Mouse (Mus musculus) left cerebral cortex, adult 2 months (tissue): Measurements from ENCODE around the gene Rtkn. TPM values are rescaled to one million over a fixed set of nuclear protein-coding genes. Genes with fewer than 3 reads are reported as not detected.

ENCODE experiments used
- DNase-seq, 2 experiments: peaks; one replicate each; pipeline ENCODE4 v3.0.0; 2021 to 2022; ENCODE audit warnings: low spot score in 2 of 2, mixed read lengths in 1 of 2; ENCODE audit errors: extremely low spot score in 1 of 2
- H3K27ac ChIP-seq: fragments of 200-600 bp; 2 replicates; pipeline ENCODE4 v1.8.1; 2022
- H3K4me3 ChIP-seq: fragments of 200-600 bp; 2 replicates; pipeline ENCODE4 v1.8.1; 2022
- CTCF ChIP-seq: fragments of 200-600 bp; IDR thresholded peaks from 2 replicates; pipeline ENCODE4 v1.8.1; 2022; ENCODE audit warnings: antibody characterized with exemption, mild to moderate bottlenecking, moderate library complexity
- intact Hi-C: fragments of 180-260 bp; cut with DNase I; formaldehyde crosslinking; loops from one replicate; pipeline ENCODE4 v1.15.1; 2025
- long read RNA-seq, 2 experiments: library from polyadenylated mRNA; stranded (forward); transcript quantifications; one replicate each; pipeline ENCODE4 v2.0.0; 2021; ENCODE audit warnings: borderline mapping rate in 2 of 2
- total RNA-seq, 2 experiments: library from RNA; stranded (reverse); gene quantifications; 2 replicates each; pipeline ENCODE4 v1.2.3; 2021

The Rtkn gene
- total RNA-seq, result 10 to 100 TPM; 87.0 to 97.5 TPM
- long read RNA-seq, experiment 1, transcript Rtkn-202 (12 exons, 3,080 nt), result major isoform, 8 of 91 reads
- long read RNA-seq, experiment 1, partial matches to known transcripts, result 9 of 91 reads
- long read RNA-seq, experiment 1, other reads (novel, unspliced or antisense), result 69 of 91 reads
- long read RNA-seq, experiment 2, partial matches to known transcripts, result 7 of 67 reads
- long read RNA-seq, experiment 2, other reads (novel, unspliced or antisense), result 51 of 67 reads

DNA sequence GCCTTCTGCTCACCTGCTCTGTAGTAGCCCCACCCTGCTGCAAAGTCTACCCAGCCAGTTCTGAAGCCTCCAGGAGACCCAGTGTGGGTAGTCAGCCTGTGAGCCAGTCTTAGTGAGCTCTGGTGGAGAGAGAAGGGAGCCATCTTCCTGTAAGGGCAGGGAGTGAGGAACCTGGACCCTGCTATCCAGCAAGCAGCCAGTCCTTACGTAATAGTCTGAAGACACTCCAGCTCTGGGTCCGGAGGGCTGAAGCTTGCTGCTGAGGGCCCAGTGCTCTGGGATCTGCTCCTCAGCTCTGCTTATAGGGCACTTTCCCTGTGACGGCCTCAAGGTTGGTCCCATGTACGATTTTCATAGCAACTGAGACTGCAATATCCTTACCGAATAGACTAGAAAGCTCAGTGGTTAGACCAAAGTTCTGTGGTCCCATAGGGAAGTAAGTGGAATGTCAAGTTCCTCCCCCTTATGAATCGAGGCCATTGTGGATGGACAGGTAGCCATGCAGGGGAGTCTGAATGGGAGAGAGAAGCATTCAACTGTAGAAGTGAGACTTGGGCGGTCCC lies at the start of gene Rtkn:
Rtkn (plus strand) TSS at position 513 of the 563 bp plus-strand sequence.
- H3K27ac ChIP-seq, result peak within 1 kb of the TSS; percentile 12; the same call in 1 of the 2 replicates
- no peak for DNase-seq
- intact Hi-C loops, result no loop called here

DNA sequence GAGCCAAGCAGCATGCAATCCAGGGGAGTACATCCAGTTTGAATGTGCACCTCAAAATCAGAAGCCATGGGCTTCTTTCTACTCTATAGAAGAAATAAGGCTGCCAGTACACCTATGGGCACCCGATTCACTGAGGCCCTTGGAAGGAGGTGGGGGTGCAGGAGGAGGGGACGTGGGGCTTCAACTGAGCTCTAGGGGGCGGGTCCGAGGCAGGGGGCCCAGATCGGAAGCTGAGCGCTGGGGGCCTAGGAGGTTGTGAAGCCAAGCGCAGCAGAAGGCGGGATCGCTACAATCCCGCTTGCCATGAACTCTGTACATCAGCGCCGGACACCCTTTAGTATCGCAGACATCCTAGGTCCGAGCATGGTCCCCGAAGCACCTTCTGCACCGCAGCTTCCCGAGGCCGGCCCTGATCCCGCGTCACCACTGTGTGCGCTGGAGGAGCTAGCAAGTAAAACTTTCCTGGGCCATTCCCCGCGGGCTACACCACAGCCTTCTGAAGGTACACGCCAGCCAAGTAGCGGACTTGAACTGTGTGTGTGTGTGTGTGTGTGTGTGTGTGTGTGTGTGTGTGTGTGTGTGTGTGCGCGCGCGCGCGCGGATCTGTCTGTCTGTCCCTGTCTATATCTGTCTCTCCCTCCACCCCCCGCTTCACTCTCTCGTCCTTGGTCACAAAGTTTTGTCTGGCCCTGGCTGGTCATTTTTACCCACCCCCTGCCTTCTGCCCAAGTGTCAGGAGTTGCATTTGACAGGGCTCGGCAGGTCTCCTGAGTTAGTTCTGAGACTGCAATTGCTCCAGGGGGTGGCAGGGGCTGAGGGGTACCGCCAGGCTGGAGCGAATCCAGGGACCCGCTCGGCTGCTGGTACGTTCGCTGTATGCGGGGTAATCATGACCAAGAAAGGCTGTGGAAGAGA lies 48.9 kb upstream of the Rtkn start, which contains the start of gene Lbx2:
Lbx2 (plus strand) TSS at position 247 of the 915 bp plus-strand sequence.
- no peak for TF ChIP-seq CTCF

More for the DNA sequence above, at the start of gene Rtkn:
- no peak for TF ChIP-seq CTCF
- peak within 1 kb of the TSS; percentile 24 for H3K4me3 ChIP-seq

DNA sequence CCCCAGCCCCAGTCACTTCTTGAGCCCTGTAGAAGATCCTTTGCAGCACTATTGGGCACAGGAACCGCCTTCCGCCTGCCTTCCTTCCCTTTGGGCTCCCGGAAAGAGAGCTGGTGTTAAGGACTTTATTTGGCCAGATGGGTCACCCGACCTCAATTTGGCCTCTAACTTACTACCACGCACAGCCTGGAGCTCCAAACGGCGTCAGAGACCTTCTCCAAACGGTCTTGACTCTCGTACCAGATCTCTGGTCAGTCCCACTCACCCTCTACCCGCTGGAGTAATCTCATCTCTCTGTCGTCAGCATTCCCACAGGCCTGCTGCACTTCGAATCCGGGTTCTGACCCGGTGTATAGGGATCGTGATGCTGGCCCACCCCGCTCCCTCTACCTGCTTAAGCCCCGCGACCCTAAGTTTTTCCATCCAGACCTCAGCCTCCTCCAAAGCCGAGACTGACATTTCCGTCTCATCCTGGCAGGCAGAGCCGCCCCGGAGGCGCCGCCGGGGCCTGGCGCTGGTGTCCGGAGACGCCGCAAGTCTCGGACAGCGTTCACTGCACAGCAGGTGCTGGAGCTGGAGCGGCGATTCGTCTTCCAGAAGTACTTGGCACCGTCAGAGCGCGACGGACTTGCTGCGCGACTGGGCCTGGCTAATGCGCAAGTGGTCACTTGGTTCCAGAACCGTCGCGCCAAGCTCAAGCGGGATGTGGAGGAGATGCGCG lies 47.9 kb upstream of the Rtkn start:
- DNase-seq, result no peak
- no peak overlapping the region for H3K27ac ChIP-seq
- no peak for TF ChIP-seq CTCF
- H3K4me3 ChIP-seq, result peak overlapping the region; percentile 23; the same call in 1 of the 2 replicates
- intact Hi-C loops, result no loop called here

More for the DNA sequence above, 48.9 kb upstream of the Rtkn start, which contains the start of gene Lbx2:
- no peak within 1 kb of the TSS for H3K27ac ChIP-seq
- no peak for DNase-seq
- intact Hi-C loops, result no loop called here
- H3K4me3 ChIP-seq, result no peak within 1 kb of the TSS

GRCm38 (mm10) chr6:83087926-83088260 lies 47.4 kb upstream of the Rtkn start:
- TF ChIP-seq CTCF, result no peak
- Histone ChIP-seq H3K4me3 (peak overlapping the region; percentile 23; the same call in 1 of the 2 replicates), H3K27ac (no peak overlapping the region)
- DNase-seq, result no peak
- intact Hi-C loops, result no loop called here

DNA sequence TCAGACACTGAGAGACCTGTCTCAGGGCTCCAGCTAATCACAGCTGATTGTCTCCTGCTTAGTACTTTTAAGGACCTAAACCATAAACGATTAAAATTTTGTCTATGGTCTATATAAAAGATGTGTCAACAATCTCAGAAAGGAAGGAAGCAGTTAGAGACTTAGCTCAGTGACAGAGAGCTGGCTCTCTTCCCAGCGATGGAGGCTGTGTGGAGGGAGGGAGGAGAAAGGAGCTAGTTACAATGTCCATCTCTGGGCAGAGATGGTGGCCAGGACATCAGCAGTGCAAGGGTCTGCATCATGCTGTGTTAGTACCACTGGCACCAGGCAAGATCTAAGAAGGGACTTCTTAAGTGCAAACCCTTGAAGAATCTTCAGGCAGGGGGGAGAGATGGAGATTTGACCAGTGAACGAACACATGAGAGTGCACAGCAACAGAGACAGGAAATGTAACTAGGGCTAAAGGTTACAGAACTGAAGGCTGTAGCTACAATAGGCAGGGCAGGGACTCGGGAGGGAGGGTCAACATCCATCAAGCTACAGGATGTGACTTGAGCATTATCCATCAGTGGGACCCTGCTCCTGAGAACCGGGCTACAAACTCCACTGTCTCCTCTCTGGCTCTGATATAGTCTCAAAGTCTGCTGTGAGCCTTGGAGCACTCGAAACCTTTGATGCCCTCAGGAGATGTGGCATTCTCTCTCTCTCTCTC lies 42.7 kb upstream of the Rtkn start:
- no peak overlapping the region for H3K27ac ChIP-seq
- DNase-seq, result no peak
- H3K4me3 ChIP-seq, result no peak overlapping the region
- TF ChIP-seq CTCF, result no peak
- intact Hi-C loops, result no loop called here

GRCm38 (mm10) chr6:83095968-83096367 lies 39.3 kb upstream of the Rtkn start:
- intact Hi-C loops, result no loop called here
- Histone ChIP-seq H3K27ac (no peak overlapping the region), H3K4me3 (no peak overlapping the region)
- TF ChIP-seq CTCF, result no peak
- no peak for DNase-seq

DNA sequence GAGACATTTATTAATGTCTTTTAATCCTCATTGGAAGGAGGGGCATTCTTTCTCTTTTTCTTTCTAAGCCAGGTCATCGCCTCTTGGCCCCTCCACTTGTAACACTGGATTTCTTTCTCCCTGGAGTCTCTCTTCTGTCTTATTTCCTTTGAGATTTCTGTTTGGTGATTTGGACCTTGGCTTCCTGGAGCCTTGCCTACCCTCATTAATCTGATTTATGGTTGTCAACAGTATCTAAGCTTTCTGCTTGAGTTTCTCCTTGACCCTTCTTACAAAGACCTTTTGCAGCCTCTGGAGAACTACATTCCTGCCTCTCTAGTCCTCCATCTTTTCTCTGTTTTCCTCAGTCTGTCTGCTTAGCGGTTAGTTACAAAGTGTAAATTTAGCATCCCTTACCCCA lies 36.9 kb upstream of the Rtkn start:
- no peak for DNase-seq
- TF ChIP-seq CTCF, result no peak
- H3K4me3 ChIP-seq, result no peak overlapping the region
- intact Hi-C loops, result no loop called here
- no peak overlapping the region for H3K27ac ChIP-seq

- DNase-seq, result peak; percentile 80 to 86
- peak within 1 kb of the TSS; percentile 72 for H3K4me3 ChIP-seq
- peak; percentile 49 for TF ChIP-seq CTCF
- peak within 1 kb of the TSS; percentile 90 for H3K27ac ChIP-seq
- intact Hi-C loops, result loop anchor here (1.0 to 2.0 kb wide), 3 partner anchors 23 to 105 kb away; partner anchors contain the start of gene Aup1
Observed at GRCm38 (mm10) chr6:83101316-83101687, 34.0 kb upstream of the Rtkn start, which contains the start of the genes Ccdc142 and Gm42688. Ccdc142 (plus strand) TSS chr6:83101601. Gm42688 (plus strand) TSS chr6:83101617.

GRCm38 (mm10) chr6:83101688-83102556 lies 33.3 kb upstream of the Rtkn start:
- TF ChIP-seq CTCF, result peak; percentile 51
- Histone ChIP-seq H3K27ac (peak overlapping the region; percentile 90), H3K4me3 (peak overlapping the region; percentile 72)
- DNase-seq, result peak; percentile 62 to 64
- intact Hi-C loops, result loop anchor here (1.0 to 2.0 kb wide), 3 partner anchors 23 to 106 kb away; partner anchors contain the start of gene Aup1

- Histone ChIP-seq H3K4me3 (peak overlapping the region; percentile 72), H3K27ac (peak overlapping the region; percentile 40; the same call in 1 of the 2 replicates)
- intact Hi-C loops, result no loop called here
- no peak for DNase-seq
- no peak for TF ChIP-seq CTCF
Observed at GRCm38 (mm10) chr6:83103130-83103650, 32.1 kb upstream of the Rtkn start.
